Mouse (Mus musculus): ENCODE results near the gene Ace.

Gene Ace

GRCm38 (mm10) chr11:105944770-105945672, 22.7 kb upstream of the Ace start:
- in situ Hi-C loops (cut with MboI, MseI): loop anchor here (5.0 kb wide), 1 partner anchor 47 kb away; the partner anchor contains the start of gene Ace3

- in situ Hi-C loops (cut with MboI, MseI): no loop called here
Measured at GRCm38 (mm10) chr11:105946694-105947154, 21.0 kb upstream of the Ace start.

GRCm38 (mm10) chr11:105948255-105948654, 19.5 kb upstream of the Ace start:
- in situ Hi-C loops (cut with MboI, MseI): no loop called here

GRCm38 (mm10) chr11:105950519-105950918, 17.2 kb upstream of the Ace start:
- in situ Hi-C loops (cut with MboI, MseI): no loop called here

- in situ Hi-C loops (cut with MboI, MseI): no loop called here
Measured at GRCm38 (mm10) chr11:105951601-105952044, 16.1 kb upstream of the Ace start.

GRCm38 (mm10) chr11:105952111-105952510, 15.6 kb upstream of the Ace start:
- in situ Hi-C loops (cut with MboI, MseI): no loop called here

- in situ Hi-C loops (cut with MboI, MseI): no loop called here
Measured at GRCm38 (mm10) chr11:105952911-105953386, 14.8 kb upstream of the Ace start, which contains the start of gene Cyb561. Cyb561 (minus strand) TSS chr11:105953336.

GRCm38 (mm10) chr11:105953402-105953801, 14.3 kb upstream of the Ace start:
- in situ Hi-C loops (cut with MboI, MseI): no loop called here

GRCm38 (mm10) chr11:105955815-105956430, 11.8 kb upstream of the Ace start:
- in situ Hi-C loops (cut with MboI, MseI): no loop called here

GRCm38 (mm10) chr11:105957501-105957900, 10.2 kb upstream of the Ace start:
- in situ Hi-C loops (cut with MboI, MseI): no loop called here

- in situ Hi-C loops (cut with MboI, MseI): no loop called here
Measured at GRCm38 (mm10) chr11:105958566-105958965, 9.2 kb upstream of the Ace start.

- in situ Hi-C loops (cut with MboI, MseI): no loop called here
Measured at GRCm38 (mm10) chr11:105959355-105959754, 8.4 kb upstream of the Ace start.

GRCm38 (mm10) chr11:105964691-105965090, 3.1 kb upstream of the Ace start:
- in situ Hi-C loops (cut with MboI, MseI): no loop called here

- in situ Hi-C loops (cut with MboI, MseI): no loop called here
Measured at GRCm38 (mm10) chr11:105966288-105966687, 1.5 kb upstream of the Ace start.

- in situ Hi-C loops (cut with MboI, MseI): no loop called here
Measured at GRCm38 (mm10) chr11:105968948-105969347, 1.2 kb downstream of the Ace start.

GRCm38 (mm10) chr11:105969516-105969915, 1.8 kb downstream of the Ace start:
- in situ Hi-C loops (cut with MboI, MseI): no loop called here

GRCm38 (mm10) chr11:105974593-105974992, 6.8 kb downstream of the Ace start:
- in situ Hi-C loops (cut with MboI, MseI): no loop called here

GRCm38 (mm10) chr11:105975050-105975449, 7.3 kb downstream of the Ace start:
- in situ Hi-C loops (cut with MboI, MseI): no loop called here

GRCm38 (mm10) chr11:105975636-105976035, 7.9 kb downstream of the Ace start:
- in situ Hi-C loops (cut with MboI, MseI): no loop called here

- in situ Hi-C loops (cut with MboI, MseI): no loop called here
Measured at GRCm38 (mm10) chr11:105978232-105978631, 10.5 kb downstream of the Ace start.

- in situ Hi-C loops (cut with MboI, MseI): no loop called here
Measured at GRCm38 (mm10) chr11:105978634-105979033, 10.9 kb downstream of the Ace start.

GRCm38 (mm10) chr11:105984452-105984851, 16.7 kb downstream of the Ace start:
- in situ Hi-C loops (cut with MboI, MseI): no loop called here
